Mouse (Mus musculus) G1E (cell line): ENCODE measurements around the gene Cldn4. TPM values are rescaled to one million over a fixed set of nuclear protein-coding genes. Genes with fewer than 3 reads are reported as not detected.

Experiments
- ATAC-seq: 2 replicates; pipeline ENCODE4 v1.8.0; 2016; ENCODE audit warnings: mild to moderate bottlenecking; ENCODE audit not compliant: insufficient number of reproducible peaks, poor library complexity, low FRiP score, severe bottlenecking; ENCODE audit errors: extremely low read depth
- DNase-seq: peaks from one replicate; pipeline ENCODE4 v3.0.0; 2012; ENCODE audit warnings: low spot score
- H3K27me3 ChIP-seq: 2 replicates; pipeline ENCODE4 v1.6.1; 2012; ENCODE audit warnings: mild to moderate bottlenecking, low read length, inconsistent platforms; ENCODE audit not compliant: insufficient read depth
- H3K36me3 ChIP-seq: replicated peaks from 2 replicates; pipeline ENCODE3; 2012; ENCODE audit warnings: mild to moderate bottlenecking, inconsistent platforms
- H3K4me1 ChIP-seq: 2 replicates; pipeline ENCODE4 v1.6.1; 2012; ENCODE audit warnings: low read depth, low read length, inconsistent platforms, mixed read lengths; ENCODE audit not compliant: insufficient read depth
- H3K4me3 ChIP-seq: 2 replicates; pipeline ENCODE4 v1.5.1; 2012; ENCODE audit warnings: low read depth, mild to moderate bottlenecking, inconsistent platforms, low read length, moderate library complexity, mixed read lengths
- H3K9me3 ChIP-seq: replicated peaks from 2 replicates; pipeline ENCODE4 v1.6.1; 2012; ENCODE audit warnings: inconsistent platforms
- CTCF ChIP-seq: IDR thresholded peaks from 2 replicates; pipeline ENCODE4 v1.5.1; 2012; ENCODE audit warnings: low read depth, low read length, inconsistent platforms, mixed read lengths
- GATA1 ChIP-seq: IDR thresholded peaks from 2 replicates; pipeline ENCODE4 v1.6.1; 2012; ENCODE audit warnings: borderline replicate concordance, low read length, inconsistent platforms, mixed read lengths
- GATA2 ChIP-seq: IDR thresholded peaks from 2 replicates; pipeline ENCODE4 v1.6.1; 2012; ENCODE audit warnings: low read depth, low read length, inconsistent platforms, borderline replicate concordance
- POLR2AphosphoS5 ChIP-seq: IDR thresholded peaks from 2 replicates; pipeline ENCODE4 v1.6.1; 2012; ENCODE audit warnings: low read depth, low read length, inconsistent platforms; ENCODE audit not compliant: insufficient replicate concordance
- TAL1 ChIP-seq: conservative IDR thresholded peaks from 2 replicates; pipeline ENCODE4 v1.6.1; 2012; ENCODE audit warnings: low read depth, low read length, inconsistent platforms, mixed read lengths
- polyA plus RNA-seq: library from polyadenylated mRNA; stranded (reverse); fragments of >175 nt; gene quantifications from 2 replicates; pipeline ENCODE4 v1.2.3, GENCODE M21; 2012
- total RNA-seq, 2 experiments: library from RNA; stranded (forward) in 1 of 2; stranded (reverse) in 1 of 2; fragments of 200-1000 nt in 1 of 2; fragments of >200 nt in 1 of 2; fragmentation: Nextera tagmentation in 1 of 2; gene quantifications; 2 replicates each; pipeline ENCODE4 v1.2.3; 2014 to 2017

Gene Cldn4
- total and polyA plus RNA-seq, 3 experiments, result 0.22 TPM; not detected in 2

DNA sequence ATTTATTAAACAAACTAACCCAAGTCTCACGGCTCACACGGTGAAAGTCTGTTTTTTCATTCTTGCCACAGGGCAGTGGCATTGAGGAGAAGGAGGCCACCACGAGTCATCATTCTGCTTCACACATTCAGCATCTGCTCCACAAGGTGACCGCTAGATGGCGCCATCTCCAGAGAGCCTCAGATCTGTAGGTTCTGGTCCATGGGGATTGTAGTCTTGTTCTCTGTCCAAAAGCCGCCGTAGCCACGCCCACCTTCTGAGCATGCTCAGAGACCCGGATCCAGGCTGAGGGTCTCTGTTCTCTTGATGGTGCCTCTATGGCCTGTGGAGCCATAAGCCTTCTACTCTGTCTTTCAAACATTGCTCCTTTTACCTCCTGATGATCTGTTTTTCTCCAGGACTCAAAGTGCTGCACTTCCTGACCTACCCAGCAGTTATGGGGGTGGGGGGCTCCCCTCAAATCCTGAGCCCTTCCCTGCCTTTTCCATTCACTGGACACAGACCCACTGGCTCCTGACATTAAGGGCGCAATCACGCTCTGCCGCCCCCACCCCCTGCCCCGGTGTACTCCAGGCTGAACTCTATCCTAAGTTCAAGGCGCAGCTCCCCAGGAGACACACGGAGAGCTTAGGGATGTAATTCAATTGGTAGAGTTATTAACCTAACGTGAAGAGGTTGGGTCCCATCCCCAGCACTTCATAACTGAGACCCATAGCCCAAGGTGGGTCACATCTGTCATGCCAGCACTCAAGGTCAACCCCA lies 28.5 kb downstream of the Cldn4 start:
- H3K4me1 ChIP-seq, result peaks cover 71% of the 10 kb centered on the region
- no peaks in the 10 kb centered on the region for H3K36me3 ChIP-seq
- no peak overlapping the region for H3K4me3 ChIP-seq
- TF ChIP-seq CTCF (peak; percentile 74), POLR2AphosphoS5 (no peak)
- DNase-seq (no peak), ATAC-seq (no peak)
- H3K27me3 ChIP-seq, result no peaks in the 10 kb centered on the region; the same call in 1 of the 2 replicates
- peaks cover 4% of the 10 kb centered on the region for H3K9me3 ChIP-seq

DNA sequence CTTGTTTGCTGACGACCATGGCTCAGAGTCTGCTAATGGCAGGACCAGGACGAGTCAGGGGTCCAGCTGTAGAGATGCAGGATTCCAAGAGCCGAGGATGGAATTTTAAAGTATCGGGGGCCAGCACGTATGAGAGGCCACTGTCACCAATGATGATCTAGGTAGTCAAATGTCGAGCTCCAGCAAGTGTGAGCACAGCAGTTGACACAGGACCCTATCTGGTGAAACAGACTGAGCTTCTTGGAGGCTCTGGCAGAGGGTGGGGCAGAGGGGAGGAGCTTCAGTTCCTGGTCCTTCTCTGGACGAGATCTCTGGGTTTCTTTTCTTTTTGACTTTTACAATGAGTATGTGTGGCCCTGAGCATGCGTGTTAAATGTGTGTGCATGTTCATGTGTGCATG lies 31.4 kb downstream of the Cldn4 start, which contains the start of gene Cldn13:
Gene Cldn13, minus strand, starts transcription at position 216 of the 400 bp plus-strand sequence.
- no peaks in the 10 kb centered on the region for H3K36me3 ChIP-seq
- H3K4me3 ChIP-seq, result peak within 1 kb of the TSS; percentile 61
- peak; percentile 43; the same call in 1 of the 2 replicates for ATAC-seq
- no peaks in the 10 kb centered on the region; the same call in 1 of the 2 replicates for H3K27me3 ChIP-seq
- DNase-seq, result peak; percentile 52
- H3K4me1 ChIP-seq, result peaks cover 61% of the 10 kb centered on the region
- TF ChIP-seq CTCF (no peak), GATA2 (no peak), TAL1 (no peak), GATA1 (no peak), POLR2AphosphoS5 (no peak)
- H3K9me3 ChIP-seq, result peaks cover 4% of the 10 kb centered on the region

DNA sequence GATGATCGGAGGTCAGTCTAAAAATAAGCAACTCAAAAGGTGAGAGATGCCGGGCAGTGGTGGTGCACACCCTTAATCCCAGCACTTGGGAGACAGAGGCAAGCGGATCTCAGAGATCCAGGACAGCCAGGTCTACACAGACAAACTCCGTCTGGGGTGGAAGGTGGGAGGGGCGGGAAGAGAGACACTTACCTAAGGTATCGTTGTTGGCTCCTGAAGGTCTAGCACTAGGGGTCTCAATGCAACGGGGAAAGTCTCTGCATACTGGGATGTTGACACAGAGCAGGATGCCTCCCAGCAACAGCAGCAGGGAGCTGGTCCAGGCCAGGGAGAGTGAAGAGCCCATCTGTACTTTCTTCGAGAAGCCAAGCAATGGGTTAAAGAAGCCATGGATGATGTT lies 32.2 kb downstream of the Cldn4 start:
- H3K4me1 ChIP-seq, result peaks cover 53% of the 10 kb centered on the region
- peaks cover 4% of the 10 kb centered on the region for H3K9me3 ChIP-seq
- TF ChIP-seq POLR2AphosphoS5 (no peak), CTCF (no peak), GATA2 (no peak), GATA1 (no peak), TAL1 (no peak)
- H3K27me3 ChIP-seq, result no peaks in the 10 kb centered on the region; the same call in 1 of the 2 replicates
- ATAC-seq, result no peak
- no peaks in the 10 kb centered on the region for H3K36me3 ChIP-seq
- no peak for DNase-seq
- H3K4me3 ChIP-seq, result peak overlapping the region; percentile 59; the same call in 1 of the 2 replicates

DNA sequence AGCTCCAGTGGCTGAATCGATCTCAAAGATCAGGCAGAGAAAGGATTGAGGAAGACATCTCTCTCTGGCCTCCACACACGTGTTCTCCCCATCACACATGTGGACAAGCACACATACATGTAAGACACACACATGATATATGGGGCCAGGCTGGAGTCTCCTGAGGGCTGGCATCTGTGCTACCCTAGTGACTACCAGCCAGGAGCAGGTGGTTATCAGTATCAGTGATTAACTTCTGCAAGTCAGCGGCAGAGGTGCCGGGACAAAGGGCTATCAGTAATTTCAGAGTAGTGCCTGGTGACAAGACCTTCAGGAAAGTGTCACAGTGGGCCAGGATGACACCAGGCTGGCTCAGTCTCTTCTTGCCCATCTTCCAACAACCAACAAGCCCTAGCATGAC lies 33.0 kb downstream of the Cldn4 start:
- Histone ChIP-seq H3K9me3 (peaks cover 4% of the 10 kb centered on the region), H3K4me1 (peaks cover 46% of the 10 kb centered on the region), H3K36me3 (no peaks in the 10 kb centered on the region), H3K4me3 (peak overlapping the region; percentile 55), H3K27me3 (no peaks in the 10 kb centered on the region; the same call in 1 of the 2 replicates)
- no peak for TF ChIP-seq GATA2
- TF ChIP-seq GATA1, result no peak
- peak; percentile 86 for TF ChIP-seq TAL1
- TF ChIP-seq CTCF, result no peak
- TF ChIP-seq POLR2AphosphoS5, result no peak
- ATAC-seq (peak; percentile 69), DNase-seq (peak; percentile 50)

DNA sequence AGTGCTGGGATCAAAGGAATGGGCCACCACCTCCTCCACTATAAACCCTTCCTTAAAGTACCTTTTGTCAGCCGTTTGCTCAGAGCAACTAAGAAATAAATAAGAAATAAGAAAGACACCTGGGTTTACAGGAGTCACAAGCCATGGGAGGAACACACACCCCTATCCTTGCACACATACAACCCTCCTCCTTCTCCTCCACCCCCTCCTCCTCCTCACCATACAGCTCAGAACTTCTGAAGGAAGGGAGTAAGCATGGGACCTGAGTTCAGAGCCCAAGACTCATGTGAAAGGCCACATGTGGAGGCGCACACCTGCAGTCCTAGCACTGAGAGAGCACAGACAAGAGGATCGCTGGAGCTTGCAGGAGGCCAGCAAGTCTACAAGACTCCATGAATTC lies 33.4 kb downstream of the Cldn4 start:
- H3K4me1 ChIP-seq, result peaks cover 42% of the 10 kb centered on the region
- no peak for DNase-seq
- peak overlapping the region; percentile 55 for H3K4me3 ChIP-seq
- ATAC-seq, result no peak
- TF ChIP-seq POLR2AphosphoS5 (no peak), TAL1 (no peak), GATA2 (no peak), CTCF (no peak), GATA1 (no peak)
- peaks cover 4% of the 10 kb centered on the region for H3K9me3 ChIP-seq
- H3K27me3 ChIP-seq, result no peaks in the 10 kb centered on the region; the same call in 1 of the 2 replicates
- no peaks in the 10 kb centered on the region for H3K36me3 ChIP-seq

DNA sequence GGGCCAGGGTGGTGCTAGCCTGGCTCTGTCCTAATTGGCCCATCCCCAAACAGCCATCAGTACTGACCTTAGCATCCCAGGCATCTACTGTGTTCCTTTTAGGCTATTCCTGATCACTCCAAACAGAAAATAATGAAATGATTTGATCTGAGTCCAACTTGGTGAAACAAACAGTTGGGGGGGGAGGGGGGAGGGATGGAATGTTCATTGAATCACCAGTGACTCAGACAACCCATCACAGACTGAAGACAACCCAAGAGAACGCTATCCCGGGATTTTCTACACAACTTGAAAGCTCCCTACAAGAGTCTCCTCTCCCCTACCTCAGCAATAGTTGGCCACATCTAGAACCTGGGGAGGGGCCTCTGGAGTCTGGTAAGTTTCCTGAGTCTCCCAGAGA lies 34.8 kb downstream of the Cldn4 start:
- no peak overlapping the region for H3K4me3 ChIP-seq
- no peaks in the 10 kb centered on the region; the same call in 1 of the 2 replicates for H3K27me3 ChIP-seq
- no peaks in the 10 kb centered on the region for H3K36me3 ChIP-seq
- H3K9me3 ChIP-seq, result no peaks in the 10 kb centered on the region
- ATAC-seq (no peak), DNase-seq (no peak)
- TF ChIP-seq GATA1 (no peak), POLR2AphosphoS5 (no peak), TAL1 (no peak), GATA2 (no peak), CTCF (no peak)
- H3K4me1 ChIP-seq, result peaks cover 45% of the 10 kb centered on the region
